Mouse (Mus musculus) hindbrain, embryonic 15.5 days (tissue): ENCODE measurements at regions not wholly inside any gene's neighbourhood (a gene's known extent, or its start where the extent isn't known, plus 50 kb on each side); places are given as distances from the start of the nearest gene placed in this dataset.

ENCODE experiments used
- ATAC-seq: fragments of 200-750 bp; cut with Nextera tagmentation; 2 replicates; pipeline ENCODE4 v1.8.0; 2017; ENCODE audit warnings: low read depth, moderate number of reproducible peaks, moderate TSS enrichment; ENCODE audit not compliant: low FRiP score
- H3K27ac ChIP-seq: fragments of 300-500 bp; sonication (generic); replicated peaks from 2 replicates; pipeline ENCODE4 v1.5.1; 2015; ENCODE audit warnings: mild to moderate bottlenecking, inconsistent platforms
- H3K27me3 ChIP-seq: fragments of 300-500 bp; sonication (generic); 2 replicates; pipeline ENCODE4 v1.6.1; 2015; ENCODE audit warnings: control low read depth, inconsistent platforms
- H3K36me3 ChIP-seq: fragments of 300-500 bp; sonication (generic); 2 replicates; pipeline ENCODE4 v1.6.1; 2015; ENCODE audit warnings: control low read depth, inconsistent platforms
- H3K4me1 ChIP-seq: fragments of 300-500 bp; sonication (generic); replicated peaks from 2 replicates; pipeline ENCODE4 v1.6.1; 2015; ENCODE audit warnings: control low read depth, inconsistent platforms
- H3K4me2 ChIP-seq: fragments of 300-500 bp; sonication (generic); 2 replicates; pipeline ENCODE4 v1.6.1; 2015; ENCODE audit warnings: moderate library complexity, mild to moderate bottlenecking, inconsistent platforms
- H3K4me3 ChIP-seq: fragments of 300-500 bp; sonication (generic); 2 replicates; pipeline ENCODE4 v1.5.1; 2015; ENCODE audit warnings: mild to moderate bottlenecking, inconsistent platforms
- H3K9ac ChIP-seq: fragments of 300-500 bp; sonication (generic); 2 replicates; pipeline ENCODE4 v1.6.1; 2015; ENCODE audit warnings: inconsistent platforms
- H3K9me3 ChIP-seq: fragments of 300-500 bp; sonication (generic); 2 replicates; pipeline ENCODE4 v1.6.1; 2016; ENCODE audit warnings: control low read depth, inconsistent platforms
- WGBS: fragments of 180-500 bp; shearing (Covaris S2); methylation state at CpG from one replicate; pipeline ENCODE4 v1.1.7; 2015; 5-methylcytosine and 5-hydroxymethylcytosine counted together

- Histone ChIP-seq H3K9me3 (no peaks in the 10 kb centered on the region), H3K27me3 (0 out of 2 replicates have a peak, but pooled peaks cover 16% of the 10 kb centered on the region), H3K4me1 (no peaks in the 10 kb centered on the region), H3K4me3 (no peak overlapping the region), H3K36me3 (no peaks in the 10 kb centered on the region), H3K9ac (no peak overlapping the region), H3K4me2 (no peak overlapping the region), H3K27ac (no peak overlapping the region)
- WGBS, result 49% methylated on average over 3 of the region's 3 CpGs
- no peak for ATAC-seq
Observed at GRCm38 (mm10) chr2:158909086-158909485, 114.5 kb downstream of the Dhx35 start.

DNA sequence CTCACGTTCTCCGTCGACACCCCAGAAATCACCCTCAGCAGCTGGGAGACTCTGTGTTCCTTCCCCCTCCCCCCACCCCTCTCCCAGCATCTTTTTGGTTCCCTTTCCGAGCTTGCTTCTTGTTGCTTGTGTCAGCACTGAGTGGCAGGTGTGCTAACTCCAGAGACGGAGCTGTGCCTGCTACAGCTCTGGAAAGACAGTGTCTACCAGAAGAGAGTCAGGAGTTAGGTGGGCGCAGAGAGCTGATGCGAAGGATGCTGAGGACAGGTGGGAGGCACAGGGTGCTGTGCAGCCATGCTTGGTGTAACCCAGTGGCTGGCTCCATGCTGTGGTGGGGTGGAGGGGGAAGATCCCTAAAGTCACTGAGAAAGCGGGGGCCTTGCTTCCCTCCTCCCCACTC is 115.7 kb downstream of the Dhx35 start:
- H3K27ac ChIP-seq, result no peak overlapping the region
- H3K4me1 ChIP-seq, result no peaks in the 10 kb centered on the region
- H3K27me3 ChIP-seq, result 0 out of 2 replicates have a peak, but pooled peaks cover 16% of the 10 kb centered on the region
- no peaks in the 10 kb centered on the region for H3K9me3 ChIP-seq
- H3K36me3 ChIP-seq, result no peaks in the 10 kb centered on the region
- 56% methylated on average over 8 of the region's 8 CpGs for WGBS
- ATAC-seq, result no peak
- no peak overlapping the region for H3K4me3 ChIP-seq
- H3K4me2 ChIP-seq, result no peak overlapping the region
- no peak overlapping the region for H3K9ac ChIP-seq

DNA sequence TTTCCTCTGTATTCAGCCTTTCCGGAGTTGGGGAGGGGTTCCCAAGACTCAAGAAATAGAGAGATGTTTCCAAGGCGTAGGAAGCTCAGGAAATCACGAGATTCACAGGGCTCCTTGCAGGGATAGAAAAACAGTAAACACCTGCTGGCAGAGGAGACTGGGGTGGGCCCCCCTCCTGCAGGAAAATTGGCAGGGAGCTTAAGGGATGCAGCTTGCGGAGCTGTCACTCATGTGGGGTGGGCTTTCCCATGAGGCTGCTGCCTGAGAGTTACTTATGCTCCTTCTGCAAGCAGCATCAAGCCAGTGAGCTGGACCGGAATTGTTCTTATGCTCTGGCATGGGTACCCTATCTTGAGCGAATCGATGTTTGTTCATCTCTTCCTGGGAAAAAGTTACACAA is 116.6 kb downstream of the Dhx35 start:
- Histone ChIP-seq H3K4me2 (no peak overlapping the region), H3K27ac (no peak overlapping the region), H3K9me3 (no peaks in the 10 kb centered on the region), H3K9ac (no peak overlapping the region), H3K36me3 (no peaks in the 10 kb centered on the region), H3K4me3 (no peak overlapping the region), H3K27me3 (0 out of 2 replicates have a peak, but pooled peaks cover 16% of the 10 kb centered on the region), H3K4me1 (no peaks in the 10 kb centered on the region)
- WGBS, result 53% methylated on average over 7 of the region's 7 CpGs
- ATAC-seq, result no peak

- Histone ChIP-seq H3K9ac (no peak overlapping the region), H3K27ac (no peak overlapping the region), H3K27me3 (0 out of 2 replicates have a peak, but pooled peaks cover 16% of the 10 kb centered on the region), H3K4me1 (no peaks in the 10 kb centered on the region), H3K36me3 (no peaks in the 10 kb centered on the region), H3K4me2 (no peak overlapping the region), H3K9me3 (no peaks in the 10 kb centered on the region), H3K4me3 (no peak overlapping the region)
- peak; percentile 65; the same call in 1 of the 2 replicates for ATAC-seq
- 42% methylated on average over 9 of the region's 9 CpGs for WGBS
Observed at GRCm38 (mm10) chr2:158912631-158913258, 118.1 kb downstream of the Dhx35 start.

GRCm38 (mm10) chr2:158917398-158917797 is 122.8 kb downstream of the Dhx35 start:
- Histone ChIP-seq H3K27ac (no peak overlapping the region), H3K4me2 (no peak overlapping the region), H3K9me3 (no peaks in the 10 kb centered on the region), H3K27me3 (0 out of 2 replicates have a peak, but pooled peaks cover 3% of the 10 kb centered on the region), H3K4me3 (no peak overlapping the region), H3K36me3 (no peaks in the 10 kb centered on the region), H3K9ac (no peak overlapping the region), H3K4me1 (peaks cover 15% of the 10 kb centered on the region)
- ATAC-seq, result no peak
- 69% methylated on average over 6 of the region's 6 CpGs for WGBS

DNA sequence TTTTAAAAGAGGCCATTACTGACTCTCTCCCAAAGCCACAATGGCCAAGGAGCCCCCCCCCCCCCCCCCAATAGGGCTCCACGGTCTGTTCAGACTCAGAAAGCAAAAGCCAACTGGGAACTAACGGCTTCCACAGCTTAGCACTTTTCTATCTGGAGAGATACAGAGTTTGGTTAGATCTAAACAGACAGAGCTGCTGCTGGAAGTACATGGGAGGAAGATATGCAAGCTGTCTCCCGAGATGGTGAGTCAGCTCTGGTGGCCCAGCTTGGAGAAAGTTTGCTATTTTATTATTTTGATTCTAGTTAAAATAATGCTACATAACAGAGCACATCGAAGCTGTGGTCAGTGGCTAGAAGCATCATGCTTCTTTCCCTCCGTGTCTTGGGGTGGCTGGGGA is 123.7 kb downstream of the Dhx35 start:
- H3K4me2 ChIP-seq, result no peak overlapping the region
- ATAC-seq, result no peak
- 0 out of 2 replicates have a peak, but pooled peaks cover 2% of the 10 kb centered on the region for H3K27me3 ChIP-seq
- H3K4me1 ChIP-seq, result peaks cover 15% of the 10 kb centered on the region
- H3K27ac ChIP-seq, result no peak overlapping the region
- H3K9ac ChIP-seq, result no peak overlapping the region
- no peaks in the 10 kb centered on the region for H3K36me3 ChIP-seq
- H3K9me3 ChIP-seq, result no peaks in the 10 kb centered on the region
- WGBS, result 90% methylated on average over 5 of the region's 5 CpGs
- H3K4me3 ChIP-seq, result no peak overlapping the region

- H3K27me3 ChIP-seq, result 0 out of 2 replicates have a peak, but pooled peaks cover 2% of the 10 kb centered on the region
- H3K4me3 ChIP-seq, result no peak overlapping the region
- H3K4me1 ChIP-seq, result peaks cover 15% of the 10 kb centered on the region
- no peak overlapping the region for H3K9ac ChIP-seq
- H3K27ac ChIP-seq, result no peak overlapping the region
- no peaks in the 10 kb centered on the region for H3K9me3 ChIP-seq
- H3K36me3 ChIP-seq, result no peaks in the 10 kb centered on the region
- WGBS, result 32% methylated on average over 12 of the region's 12 CpGs
- ATAC-seq, result peak; percentile 69; the same call in 1 of the 2 replicates
- no peak overlapping the region for H3K4me2 ChIP-seq
Observed at GRCm38 (mm10) chr2:158921342-158922255, 127.0 kb downstream of the Dhx35 start.

- Histone ChIP-seq H3K4me2 (no peak overlapping the region), H3K36me3 (no peaks in the 10 kb centered on the region), H3K4me3 (no peak overlapping the region), H3K9ac (no peak overlapping the region), H3K4me1 (peaks cover 15% of the 10 kb centered on the region), H3K27ac (no peak overlapping the region), H3K27me3 (0 out of 2 replicates have a peak, but pooled peaks cover 2% of the 10 kb centered on the region), H3K9me3 (no peaks in the 10 kb centered on the region)
- ATAC-seq, result no peak
- 59% methylated on average over 5 of the region's 5 CpGs for WGBS
Observed at GRCm38 (mm10) chr2:158922766-158923165, 128.2 kb downstream of the Dhx35 start.

- ATAC-seq, result no peak
- Histone ChIP-seq H3K9me3 (no peaks in the 10 kb centered on the region), H3K36me3 (no peaks in the 10 kb centered on the region), H3K4me1 (no peaks in the 10 kb centered on the region), H3K27ac (no peak overlapping the region), H3K9ac (no peak overlapping the region), H3K27me3 (no peaks in the 10 kb centered on the region), H3K4me3 (no peak overlapping the region), H3K4me2 (no peak overlapping the region)
- 30% methylated on average over 9 of the region's 9 CpGs for WGBS
Observed at GRCm38 (mm10) chr2:158929507-158929906, 134.9 kb downstream of the Dhx35 start.

DNA sequence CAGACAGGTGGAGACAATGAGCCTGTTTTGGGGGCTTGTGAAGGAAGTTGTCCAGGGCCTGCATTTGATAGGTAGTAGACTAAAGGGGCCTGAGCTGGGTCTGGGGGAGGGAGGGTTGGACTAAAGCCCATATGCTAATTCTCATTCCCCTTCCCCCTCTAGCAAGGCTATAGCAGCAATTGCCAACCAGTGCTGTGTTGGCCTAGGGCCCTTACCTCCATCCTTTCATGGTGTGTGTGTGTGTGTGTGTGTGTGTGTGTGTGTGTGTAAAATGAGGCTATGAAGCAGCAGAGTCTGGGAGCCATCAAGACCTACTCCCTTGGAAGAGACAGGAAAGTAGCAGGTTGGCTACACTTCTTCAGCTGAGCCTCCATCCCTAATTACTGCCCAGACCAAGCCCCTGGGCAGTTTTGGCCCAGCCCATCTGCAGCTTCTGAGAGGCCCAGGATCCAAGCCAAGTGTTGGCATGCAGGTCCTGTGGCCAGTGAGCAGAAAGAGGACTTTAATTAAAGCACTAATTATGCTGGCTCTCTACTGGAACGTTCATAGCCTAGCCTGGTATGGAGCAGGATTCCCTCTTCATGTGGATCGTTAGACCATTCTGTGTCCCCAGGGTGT is 143.4 kb downstream of the Dhx35 start:
- WGBS, result 53% methylated on average over 2 of the region's 2 CpGs
- peak; percentile 81; the same call in 1 of the 2 replicates for ATAC-seq
- Histone ChIP-seq H3K4me3 (no peak overlapping the region), H3K4me2 (no peak overlapping the region), H3K4me1 (no peaks in the 10 kb centered on the region), H3K9ac (no peak overlapping the region), H3K27ac (no peak overlapping the region), H3K36me3 (no peaks in the 10 kb centered on the region), H3K27me3 (no peaks in the 10 kb centered on the region), H3K9me3 (no peaks in the 10 kb centered on the region)

- Histone ChIP-seq H3K4me2 (no peak overlapping the region), H3K4me3 (no peak overlapping the region), H3K27me3 (no peaks in the 10 kb centered on the region), H3K9me3 (no peaks in the 10 kb centered on the region), H3K9ac (no peak overlapping the region), H3K4me1 (no peaks in the 10 kb centered on the region), H3K27ac (no peak overlapping the region), H3K36me3 (no peaks in the 10 kb centered on the region)
- 31% methylated on average over 6 of the region's 6 CpGs for WGBS
- peak; percentile 48; the same call in 1 of the 2 replicates for ATAC-seq
Observed at GRCm38 (mm10) chr2:158949418-158949817, 154.8 kb downstream of the Dhx35 start.

DNA sequence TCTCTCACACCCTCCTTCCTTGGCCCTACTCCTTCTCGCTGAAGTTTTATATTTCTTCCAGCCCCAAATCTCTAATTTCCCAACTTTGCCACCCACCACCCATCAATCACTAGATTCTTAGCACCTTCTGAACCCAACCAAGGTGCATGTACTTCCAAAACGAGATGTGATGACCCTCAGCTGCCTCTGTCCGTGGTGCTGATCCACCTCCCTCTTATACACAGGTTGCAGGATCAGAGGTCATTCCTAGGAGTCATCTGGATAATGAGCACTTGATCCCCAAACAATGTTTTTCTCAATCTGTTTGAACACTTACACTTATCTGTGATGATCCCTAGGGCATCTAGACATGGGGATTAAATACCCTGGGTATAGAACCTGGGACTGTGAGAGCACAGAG is 156.5 kb downstream of the Dhx35 start:
- no peak overlapping the region for H3K9ac ChIP-seq
- H3K4me2 ChIP-seq, result no peak overlapping the region
- H3K27ac ChIP-seq, result no peak overlapping the region
- H3K9me3 ChIP-seq, result no peaks in the 10 kb centered on the region
- no peaks in the 10 kb centered on the region for H3K27me3 ChIP-seq
- H3K36me3 ChIP-seq, result no peaks in the 10 kb centered on the region
- no peaks in the 10 kb centered on the region for H3K4me1 ChIP-seq
- WGBS, result 40% methylated on average over 3 of the region's 3 CpGs
- no peak for ATAC-seq
- H3K4me3 ChIP-seq, result no peak overlapping the region
